Mouse (Mus musculus): ENCODE measurements around the gene Fam162b.

DNA sequence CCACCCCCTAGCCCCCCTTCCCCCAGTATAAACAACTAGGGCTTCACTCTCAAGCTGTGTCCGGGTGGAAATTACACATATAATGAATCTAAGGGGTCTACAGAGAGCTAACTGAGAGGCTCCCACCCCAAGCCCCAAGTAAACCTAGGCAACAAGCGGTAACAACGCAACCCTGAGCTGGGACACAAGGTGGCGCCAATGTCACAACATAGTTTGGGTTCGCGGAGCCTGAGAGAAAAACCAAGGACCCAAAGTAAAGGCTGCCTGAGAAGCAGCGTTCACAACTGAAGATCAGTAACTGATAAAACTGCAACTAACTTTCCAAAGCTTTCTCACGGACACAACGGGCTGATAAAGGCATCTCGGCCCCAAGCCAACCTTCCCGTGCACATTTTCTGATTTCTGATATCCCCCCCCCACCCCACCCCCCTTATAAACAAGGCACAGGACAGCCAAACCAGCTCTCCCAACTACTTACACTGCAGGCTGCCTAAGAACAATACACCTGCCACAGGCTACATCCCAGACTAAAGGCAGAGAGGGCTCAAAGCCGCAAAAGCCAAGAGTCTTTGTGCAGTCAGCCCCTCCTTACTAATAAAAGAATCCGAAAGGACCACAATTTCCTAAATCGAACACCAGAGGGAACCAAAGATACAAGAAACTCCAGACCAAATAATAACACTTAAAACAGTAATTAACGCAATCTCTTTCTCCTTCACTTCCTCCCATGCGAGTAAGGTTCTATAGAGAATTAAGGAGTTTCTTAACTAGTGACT is 36.8 kb downstream of the Fam162b start:
- TF ChIP-seq CTCF (IDR thresholded peaks at IDR 0.05; ENCODE audit: low read depth) (peak; percentile 74), EP300 (IDR thresholded peaks at IDR 0.05; ENCODE audit: low read depth) (no peak)
